Mouse (Mus musculus) left cerebral cortex, postnatal 4 days (tissue): Measurements from ENCODE around the gene Hmgcs2. TPM values are rescaled to one million over a fixed set of nuclear protein-coding genes. Genes with fewer than 3 reads are reported as not detected.

Experiments
- DNase-seq: peaks from one replicate; pipeline ENCODE4 v3.0.0-alpha.2; 2022
- intact Hi-C: fragments of 180-260 bp; cut with DNase I; formaldehyde crosslinking; loops from one replicate; pipeline ENCODE4 v1.15.1; 2025
- total RNA-seq, 2 experiments: library from RNA; stranded (reverse); gene quantifications; 2 replicates each; pipeline ENCODE4 v1.2.3; 2021

The Hmgcs2 gene
- total RNA-seq, 2 experiments from 2014 or later: 14.7 to 18.4 TPM

DNA sequence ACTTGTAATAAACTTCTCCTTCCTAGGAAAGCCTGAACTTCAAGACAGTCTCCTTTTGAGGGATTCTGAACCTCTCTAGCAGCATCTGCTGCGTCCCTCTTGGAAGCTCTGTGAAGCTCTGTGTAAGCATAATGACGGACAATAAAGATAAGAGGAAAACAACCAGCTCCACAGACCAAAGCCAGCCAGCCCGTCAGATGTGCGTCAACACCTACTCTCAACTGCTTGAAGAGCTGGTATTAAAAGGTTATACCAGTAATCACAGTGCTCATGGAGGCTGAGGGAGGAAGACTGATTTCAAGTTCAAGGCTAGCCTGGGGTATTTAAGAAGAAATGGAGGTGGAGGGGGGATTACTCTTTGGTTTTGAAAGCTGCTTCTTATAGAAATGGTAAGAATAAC is 553 bp upstream of the Hmgcs2 start:
- intact Hi-C loops: no loop called here
- no peak for DNase-seq

DNA sequence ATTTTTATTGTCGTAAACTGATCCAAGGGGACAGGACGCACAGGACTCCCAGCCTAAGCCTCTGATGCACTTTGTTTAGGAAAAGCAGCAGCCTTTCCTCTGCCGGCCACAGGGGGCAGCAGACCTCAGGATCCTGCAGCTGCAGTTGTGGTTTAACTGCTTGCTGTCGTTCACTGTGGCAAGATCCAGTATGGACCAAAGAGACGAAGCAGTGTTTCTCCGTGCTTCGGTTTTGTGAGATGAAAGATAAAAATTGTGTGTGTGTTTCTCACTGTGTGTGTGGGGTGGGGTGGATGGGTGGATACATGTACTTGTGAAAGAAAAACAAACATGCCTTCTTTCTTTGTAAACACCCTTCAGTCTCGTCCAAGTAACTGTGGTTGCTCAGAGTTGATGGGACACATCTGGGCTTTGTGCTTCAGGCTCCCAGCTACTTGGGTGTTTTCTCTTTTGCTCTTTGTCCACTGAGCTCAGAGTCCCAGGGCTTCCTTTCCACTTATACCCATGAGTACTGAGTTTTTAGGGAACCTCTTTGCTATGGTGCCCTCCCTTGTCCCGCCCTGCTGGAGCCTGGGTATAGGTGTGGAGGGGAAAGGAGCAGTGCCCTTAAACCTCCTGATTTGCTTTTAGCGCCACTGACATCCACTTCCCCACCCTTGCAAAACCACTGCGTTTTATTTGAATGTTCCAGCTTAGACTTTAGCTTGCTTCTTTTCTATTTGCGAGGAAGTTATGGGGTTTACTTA is 871 bp downstream of the Hmgcs2 start:
- intact Hi-C loops: no loop called here
- DNase-seq: peak; percentile 50

DNA sequence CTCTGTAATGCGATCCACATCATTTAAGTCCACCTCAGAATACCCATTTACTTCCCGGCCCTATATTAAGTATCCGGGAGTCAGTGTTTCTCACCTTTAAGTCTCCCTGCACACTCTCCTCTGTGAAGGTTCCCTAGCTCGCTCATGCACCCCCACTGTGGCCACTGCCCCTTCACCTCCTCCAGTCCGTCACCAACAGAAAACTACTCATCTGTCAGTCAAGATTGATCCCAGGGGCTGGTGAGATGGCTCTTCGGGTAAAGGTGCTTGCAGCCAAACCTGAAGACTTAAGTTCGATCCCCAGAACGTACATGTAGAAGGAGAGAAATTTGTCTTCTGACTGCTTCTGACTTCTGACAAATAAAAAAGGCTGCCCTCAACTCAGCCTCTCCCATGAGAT is 2.2 kb downstream of the Hmgcs2 start:
- no peak for DNase-seq
- intact Hi-C loops: no loop called here

DNA sequence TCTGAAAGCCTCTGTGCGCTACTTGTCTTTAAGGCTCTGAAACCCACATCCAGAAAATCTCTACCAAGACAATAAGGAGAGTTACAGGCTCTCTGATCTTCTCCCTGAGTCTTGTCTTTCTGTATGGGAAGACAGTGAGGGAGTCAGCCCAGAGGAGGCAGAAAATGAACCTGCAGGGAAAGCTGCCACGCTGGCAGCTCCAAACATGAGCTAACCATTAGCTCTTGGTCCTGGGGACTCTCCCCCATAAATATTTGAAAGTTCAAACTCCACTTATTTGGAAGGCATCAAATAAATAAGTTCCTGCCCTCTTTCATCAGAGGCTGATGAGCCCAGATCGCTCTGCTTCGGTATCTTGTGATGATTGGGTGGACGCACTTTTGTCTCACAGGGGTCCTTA is 3.0 kb downstream of the Hmgcs2 start:
- intact Hi-C loops: no loop called here
- DNase-seq: no peak

DNA sequence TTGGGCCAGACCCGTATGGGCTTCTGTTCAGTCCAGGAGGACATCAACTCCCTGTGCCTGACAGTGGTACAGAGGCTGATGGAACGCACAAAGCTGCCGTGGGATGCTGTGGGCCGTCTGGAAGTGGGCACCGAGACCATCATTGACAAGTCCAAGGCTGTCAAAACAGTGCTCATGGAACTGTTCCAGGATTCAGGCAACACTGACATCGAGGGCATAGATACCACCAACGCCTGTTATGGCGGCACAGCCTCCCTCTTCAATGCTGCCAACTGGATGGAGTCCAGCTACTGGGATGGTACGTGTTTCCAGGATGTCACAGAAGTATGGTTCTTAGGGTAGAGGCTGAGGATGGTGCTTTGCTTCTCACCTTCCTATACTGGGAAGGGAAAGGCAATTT is 10.8 kb downstream of the Hmgcs2 start:
- intact Hi-C loops: no loop called here
- no peak for DNase-seq

GRCm38 (mm10) chr3:98295965-98296364 is 15.7 kb downstream of the Hmgcs2 start:
- DNase-seq: no peak
- intact Hi-C loops: no loop called here

GRCm38 (mm10) chr3:98299391-98300100 is 19.3 kb downstream of the Hmgcs2 start:
- intact Hi-C loops: no loop called here
- DNase-seq: no peak

DNA sequence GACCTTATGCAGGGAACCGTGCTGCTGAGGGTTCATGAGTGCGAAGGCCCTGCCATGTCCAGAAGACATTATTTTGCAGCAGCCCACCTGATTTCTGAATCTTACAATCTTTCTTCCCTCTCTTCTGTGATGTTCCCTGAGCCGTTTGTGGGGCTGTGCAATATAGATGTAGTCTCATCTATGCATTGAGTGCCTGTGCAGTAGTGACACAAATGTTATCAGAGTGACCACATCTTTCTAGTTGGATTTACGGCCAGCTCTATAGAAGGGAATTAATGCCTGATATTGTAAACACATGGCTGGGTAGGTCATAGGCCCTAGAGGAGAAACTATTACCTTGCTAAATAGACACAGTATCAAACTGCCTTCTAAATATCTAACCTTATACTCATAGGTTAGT is 20.0 kb downstream of the Hmgcs2 start:
- intact Hi-C loops: no loop called here
- DNase-seq: no peak

GRCm38 (mm10) chr3:98301761-98302160 is 21.5 kb downstream of the Hmgcs2 start:
- DNase-seq: no peak
- intact Hi-C loops: no loop called here

DNA sequence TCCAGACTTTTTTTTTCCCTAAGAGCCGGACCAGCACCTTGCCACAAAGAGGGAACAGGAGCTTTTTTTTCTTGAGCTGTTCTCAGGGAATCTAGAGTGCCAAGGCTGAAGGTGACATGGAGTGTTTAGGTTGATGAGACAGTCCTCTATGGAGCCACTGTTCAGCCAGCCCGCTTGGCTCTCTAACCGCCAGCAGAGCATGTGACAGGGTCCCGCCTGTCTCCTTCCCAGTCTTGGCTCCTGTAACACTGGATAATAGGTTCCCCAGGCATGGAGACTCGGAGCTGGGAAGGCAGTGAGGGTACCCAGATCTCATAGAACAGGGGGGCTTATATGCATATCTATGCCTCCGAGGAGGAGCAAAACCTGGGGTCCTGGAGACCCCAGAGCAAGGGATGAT is 28.4 kb downstream of the Hmgcs2 start:
- intact Hi-C loops: no loop called here
- no peak for DNase-seq

DNA sequence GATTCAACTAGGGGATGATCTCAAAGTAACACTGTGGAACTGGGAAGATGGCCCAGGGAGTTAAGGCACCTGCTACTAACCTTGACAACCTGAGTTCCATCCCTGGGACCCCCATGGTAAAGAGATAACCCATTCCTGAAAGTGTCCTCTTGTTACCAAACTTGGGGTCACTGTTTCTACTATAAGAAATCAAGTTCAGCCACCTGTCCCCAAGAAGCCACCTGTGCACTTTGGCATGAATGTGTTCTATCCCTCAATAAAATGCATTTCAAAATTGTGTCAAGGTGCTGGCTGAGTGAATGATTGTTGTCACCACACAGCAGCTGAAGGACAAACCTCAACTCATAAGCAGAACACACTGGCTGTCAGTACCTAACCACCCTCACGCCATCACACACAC is 30.2 kb downstream of the Hmgcs2 start:
- DNase-seq: no peak
- intact Hi-C loops: loop anchor here (5.0 to 10.0 kb wide), 2 partner anchors 83 to 376 kb away; no protein-coding TSS in a partner anchor

GRCm38 (mm10) chr3:98312867-98313266 is 32.6 kb downstream of the Hmgcs2 start:
- DNase-seq: peak; percentile 70
- intact Hi-C loops: loop anchor here (5.0 to 10.0 kb wide), 2 partner anchors 86 to 378 kb away; no protein-coding TSS in a partner anchor

GRCm38 (mm10) chr3:98313294-98314155 is 33.3 kb downstream of the Hmgcs2 start:
- no peak for DNase-seq
- intact Hi-C loops: loop anchor here (5.0 to 10.0 kb wide), 2 partner anchors 86 to 379 kb away; no protein-coding TSS in a partner anchor

- intact Hi-C loops: loop anchor here (10.0 kb wide), 1 partner anchor 380 kb away; no protein-coding TSS in a partner anchor
- no peak for DNase-seq
These were observed 34.9 kb downstream of the Hmgcs2 start for GRCm38 (mm10) chr3:98315181-98315580.

GRCm38 (mm10) chr3:98317143-98317542 is 36.9 kb downstream of the Hmgcs2 start:
- intact Hi-C loops: loop anchor here (10.0 kb wide), 1 partner anchor 382 kb away; no protein-coding TSS in a partner anchor
- no peak for DNase-seq

GRCm38 (mm10) chr3:98319190-98319589 is 39.0 kb downstream of the Hmgcs2 start:
- intact Hi-C loops: loop anchor here (10.0 kb wide), 1 partner anchor 384 kb away; no protein-coding TSS in a partner anchor
- DNase-seq: no peak

DNA sequence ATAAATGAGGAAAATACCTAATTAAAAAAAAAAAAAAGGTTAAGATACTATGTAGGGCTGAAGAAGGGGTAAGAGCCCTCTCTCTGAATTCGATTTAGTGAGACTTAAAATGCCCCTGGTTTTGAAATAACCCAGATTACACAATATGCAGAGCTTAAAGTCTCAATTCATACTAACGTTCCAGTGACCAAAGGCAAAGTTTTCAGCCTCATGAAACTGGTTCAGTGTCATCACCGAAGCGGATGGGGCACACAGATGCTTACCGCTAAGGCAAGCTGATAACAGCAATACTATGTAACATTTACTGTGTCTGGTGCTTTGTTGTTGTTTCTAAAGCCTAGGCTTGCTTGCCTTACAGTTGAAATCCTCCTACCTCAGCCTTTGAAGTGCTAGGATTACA is 42.0 kb downstream of the Hmgcs2 start:
- DNase-seq: no peak
- intact Hi-C loops: no loop called here

GRCm38 (mm10) chr3:98324235-98324634 is 44.0 kb downstream of the Hmgcs2 start:
- intact Hi-C loops: no loop called here
- no peak for DNase-seq

DNA sequence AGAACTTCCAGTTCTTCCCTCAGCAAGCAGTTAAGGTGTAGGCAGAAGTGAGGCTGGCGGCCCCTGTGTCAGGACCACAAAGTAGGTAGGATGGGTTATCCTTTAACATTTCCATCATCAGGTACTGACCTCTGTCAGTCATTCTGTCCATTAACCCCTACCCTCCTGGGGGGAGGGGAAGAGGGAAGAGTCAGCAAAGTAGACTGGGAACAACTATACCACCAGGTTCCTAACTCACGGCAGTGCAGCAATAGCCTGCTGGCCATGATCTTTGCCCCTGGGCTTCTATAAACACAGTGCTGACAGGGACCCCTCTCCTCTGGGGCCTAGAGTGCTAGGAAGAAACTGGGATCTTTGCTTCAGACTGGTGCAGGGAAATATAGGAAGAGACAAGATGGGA is 53.8 kb downstream of the Hmgcs2 start:
- intact Hi-C loops: no loop called here
- DNase-seq: no peak

- intact Hi-C loops: no loop called here
- no peak for DNase-seq
These were observed 55.1 kb downstream of the Hmgcs2 start for GRCm38 (mm10) chr3:98335331-98335730.

GRCm38 (mm10) chr3:98335886-98336285 is 55.7 kb downstream of the Hmgcs2 start:
- intact Hi-C loops: no loop called here
- DNase-seq: no peak
